Mouse (Mus musculus) bone marrow, adult 2 months (tissue): ENCODE data around the gene Reln. TPM values are rescaled to one million over a fixed set of nuclear protein-coding genes. Genes with fewer than 3 reads are reported as not detected.

Experiments used
- H3K27ac ChIP-seq: fragments of 200-500 bp; 2 replicates; pipeline ENCODE4 v1.5.1; 2012; ENCODE audit warnings: low read depth, mild to moderate bottlenecking, control low read depth, inconsistent platforms, low read length; ENCODE audit not compliant: control insufficient read depth, poor library complexity, insufficient read depth
- H3K4me1 ChIP-seq: fragments of 200-500 bp; 2 replicates; pipeline ENCODE4 v1.6.1; 2011; ENCODE audit warnings: low read length; ENCODE audit not compliant: control insufficient read depth, insufficient read depth
- H3K4me3 ChIP-seq: fragments of 200-500 bp; replicated peaks from 2 replicates; pipeline ENCODE3; 2011; ENCODE audit warnings: mild to moderate bottlenecking, low read depth, low read length, control low read depth; ENCODE audit not compliant: control insufficient read depth
- CTCF ChIP-seq: fragments of 200-500 bp; IDR thresholded peaks from 2 replicates; pipeline ENCODE4 v1.5.1; 2011; ENCODE audit warnings: low read length, control low read depth; ENCODE audit not compliant: control insufficient read depth, insufficient read depth
- POLR2A ChIP-seq: fragments of 200-500 bp; IDR thresholded peaks from 2 replicates; pipeline ENCODE4 v1.6.1; 2011; ENCODE audit warnings: low read depth, mild to moderate bottlenecking, control low read depth, low read length, borderline replicate concordance; ENCODE audit not compliant: control insufficient read depth
- WGBS: fragments of 180-500 bp; shearing (Covaris S2); methylation state at CpG from one replicate; pipeline ENCODE4 v1.1.7; 2018; 5-methylcytosine and 5-hydroxymethylcytosine counted together
- polyA plus RNA-seq: library from polyadenylated mRNA; stranded (reverse); fragments of >200 nt; gene quantifications from 2 replicates; pipeline ENCODE4 v1.2.4, GENCODE M21; 2011; ENCODE audit warnings: low replicate concordance; ENCODE audit not compliant: missing spikeins, insufficient read depth, insufficient read length

Reln gene
- polyA plus RNA-seq, 1 experiment, result 8.9 TPM

- TF ChIP-seq CTCF (no peak), POLR2A (no peak)
- Histone ChIP-seq H3K4me1 (no peaks in the 10 kb centered on the region), H3K27ac (no peak overlapping the region), H3K4me3 (no peak overlapping the region)
- WGBS, result 88% methylated on average over 4 of the region's 4 CpGs
Observed at GRCm38 (mm10) chr5:21934173-21934698, 410.3 kb downstream of the Reln start.

- Histone ChIP-seq H3K27ac (no peak overlapping the region), H3K4me3 (no peak overlapping the region), H3K4me1 (no peaks in the 10 kb centered on the region)
- TF ChIP-seq POLR2A, result no peak
- no peak for TF ChIP-seq CTCF
- WGBS, result 68% methylated on average over 8 of the region's 8 CpGs
Observed at GRCm38 (mm10) chr5:21933340-21934075, 411.0 kb downstream of the Reln start.

GRCm38 (mm10) chr5:21931151-21931550 is 413.4 kb downstream of the Reln start:
- H3K27ac ChIP-seq, result no peak overlapping the region
- 21% methylated on average over 4 of the region's 4 CpGs for WGBS
- TF ChIP-seq POLR2A (no peak), CTCF (no peak)
- no peak overlapping the region for H3K4me3 ChIP-seq
- no peaks in the 10 kb centered on the region for H3K4me1 ChIP-seq

- Histone ChIP-seq H3K4me3 (no peak overlapping the region), H3K27ac (no peak overlapping the region), H3K4me1 (no peaks in the 10 kb centered on the region)
- TF ChIP-seq POLR2A (no peak), CTCF (no peak)
- 72% methylated on average over 6 of the region's 6 CpGs for WGBS
Observed at GRCm38 (mm10) chr5:21920310-21920709, 424.2 kb downstream of the Reln start.

GRCm38 (mm10) chr5:21919281-21919780 is 425.2 kb downstream of the Reln start:
- Histone ChIP-seq H3K27ac (no peak overlapping the region), H3K4me3 (no peak overlapping the region), H3K4me1 (no peaks in the 10 kb centered on the region)
- whole genome bisulfite sequencing, result 76% methylated on average over 4 of the region's 4 CpGs
- TF ChIP-seq CTCF (no peak), POLR2A (no peak)

GRCm38 (mm10) chr5:21915973-21916372 is 428.5 kb downstream of the Reln start:
- Histone ChIP-seq H3K27ac (no peak overlapping the region), H3K4me3 (no peak overlapping the region), H3K4me1 (no peaks in the 10 kb centered on the region)
- no peak for TF ChIP-seq CTCF

DNA sequence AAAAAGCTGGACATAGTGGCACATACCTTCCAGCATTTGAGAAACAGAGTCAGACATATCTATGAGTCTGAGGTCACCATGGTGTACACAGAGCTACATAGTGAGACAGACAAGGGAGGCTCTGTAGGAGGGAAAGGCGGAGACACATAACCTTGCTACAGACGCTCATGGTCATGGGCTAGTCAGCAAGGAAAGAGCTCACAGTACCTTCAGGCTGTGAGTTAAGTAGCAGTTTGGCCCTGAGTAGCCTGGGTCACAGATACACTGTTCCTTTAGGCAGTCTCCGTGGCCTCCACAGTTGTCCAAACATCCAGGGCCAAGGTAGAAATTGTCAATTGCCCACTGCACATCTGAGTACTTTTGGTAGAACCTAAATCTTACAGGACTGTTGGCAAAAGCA is 429.7 kb downstream of the Reln start:
- TF ChIP-seq CTCF (no peak), POLR2A (no peak)
- H3K27ac ChIP-seq, result no peak overlapping the region
- H3K4me3 ChIP-seq, result no peak overlapping the region
- H3K4me1 ChIP-seq, result no peaks in the 10 kb centered on the region
- WGBS, result 77% methylated on average over 3 of the region's 3 CpGs

- no peak overlapping the region for H3K4me3 ChIP-seq
- no peak overlapping the region for H3K27ac ChIP-seq
- no peaks in the 10 kb centered on the region for H3K4me1 ChIP-seq
- no peak for TF ChIP-seq CTCF
- TF ChIP-seq POLR2A, result no peak
- WGBS, result 86% methylated on average over 23 of the region's 23 CpGs
Observed at GRCm38 (mm10) chr5:21912835-21913530, 431.5 kb downstream of the Reln start.

DNA sequence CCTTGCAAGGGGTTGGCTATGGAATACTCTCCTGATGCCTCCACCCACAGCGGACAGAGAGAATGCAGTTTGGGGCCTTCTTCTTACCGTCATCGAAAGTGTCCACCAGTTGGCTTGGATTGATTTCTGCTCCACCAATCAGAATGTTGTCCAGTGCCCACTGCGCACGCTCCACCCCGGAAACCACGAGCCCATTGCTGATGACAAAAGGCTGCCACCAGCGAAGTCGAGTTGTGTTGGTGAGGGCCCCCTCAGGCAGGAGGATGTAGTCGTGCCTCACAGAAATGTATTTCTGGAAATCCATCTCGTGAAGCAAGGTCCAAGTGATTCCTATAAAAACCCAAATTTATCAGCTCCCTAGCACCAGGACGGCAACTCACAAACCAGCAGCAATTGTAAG is 433.8 kb downstream of the Reln start:
- Histone ChIP-seq H3K4me1 (no peaks in the 10 kb centered on the region), H3K4me3 (no peak overlapping the region), H3K27ac (no peak overlapping the region)
- TF ChIP-seq CTCF (no peak), POLR2A (no peak)
- WGBS, result 85% methylated on average over 12 of the region's 12 CpGs
